Mouse (Mus musculus) gastrocnemius, postnatal 14 days (tissue): ENCODE measurements around the gene Nol7. TPM values are rescaled to one million over a fixed set of nuclear protein-coding genes. Genes with fewer than 3 reads are reported as not detected.

Source experiments
- DNase-seq: peaks from one replicate; pipeline ENCODE4 v3.0.0; 2021; ENCODE audit warnings: mixed read lengths
- intact Hi-C: fragments of 180-260 bp; cut with DNase I; formaldehyde crosslinking; loops from one replicate; pipeline ENCODE4 v1.15.1; 2025; ENCODE audit warnings: low total_unique reads
- total RNA-seq, 2 experiments: library from RNA; stranded (reverse); gene quantifications; 2 replicates each; pipeline ENCODE4 v1.2.3; 2021

Gene Nol7
- total RNA-seq, 2 experiments from 2014 or later, result 133 to 137 TPM

GRCm38 (mm10) chr13:43412311-43412710, 14.1 kb downstream of the Nol7 start:
- DNase-seq, result no peak
- intact Hi-C loops, result no loop called here

GRCm38 (mm10) chr13:43413611-43414010, 15.4 kb downstream of the Nol7 start:
- intact Hi-C loops, result no loop called here
- no peak for DNase-seq

GRCm38 (mm10) chr13:43415249-43415648, 17.1 kb downstream of the Nol7 start:
- intact Hi-C loops, result no loop called here

GRCm38 (mm10) chr13:43428436-43428835, 30.2 kb downstream of the Nol7 start:
- DNase-seq, result peak; percentile 6
- intact Hi-C loops, result loop anchor here (10.0 kb wide), 1 partner anchor 46 kb away; no protein-coding TSS in a partner anchor

More at GRCm38 (mm10) chr13:43415249-43415648, 17.1 kb downstream of the Nol7 start:
- DNase-seq, result no peak

GRCm38 (mm10) chr13:43433395-43433794, 35.2 kb downstream of the Nol7 start:
- intact Hi-C loops, result no loop called here
- no peak for DNase-seq

GRCm38 (mm10) chr13:43440376-43440775, 42.2 kb downstream of the Nol7 start:
- intact Hi-C loops, result no loop called here
- DNase-seq, result no peak

GRCm38 (mm10) chr13:43442551-43442950, 44.4 kb downstream of the Nol7 start:
- intact Hi-C loops, result no loop called here
- DNase-seq, result no peak

GRCm38 (mm10) chr13:43443706-43444105, 45.5 kb downstream of the Nol7 start:
- DNase-seq, result no peak
- intact Hi-C loops, result no loop called here

- DNase-seq, result no peak
- intact Hi-C loops, result no loop called here
Observed at GRCm38 (mm10) chr13:43444717-43445116, 46.5 kb downstream of the Nol7 start.

GRCm38 (mm10) chr13:43445754-43446153, 47.6 kb downstream of the Nol7 start:
- no peak for DNase-seq
- intact Hi-C loops, result no loop called here

- DNase-seq, result no peak
- intact Hi-C loops, result no loop called here
Observed at GRCm38 (mm10) chr13:43447721-43448120, 49.5 kb downstream of the Nol7 start.

- DNase-seq, result no peak
- intact Hi-C loops, result no loop called here
Observed at GRCm38 (mm10) chr13:43450686-43451085, 52.5 kb downstream of the Nol7 start.

GRCm38 (mm10) chr13:43452177-43452576, 54.0 kb downstream of the Nol7 start:
- intact Hi-C loops, result no loop called here
- no peak for DNase-seq

GRCm38 (mm10) chr13:43452843-43453605, 54.8 kb downstream of the Nol7 start:
- DNase-seq, result no peak
- intact Hi-C loops, result no loop called here

- no peak for DNase-seq
- intact Hi-C loops, result no loop called here
Observed at GRCm38 (mm10) chr13:43454431-43454830, 56.2 kb downstream of the Nol7 start.

Other genes with a start within 250 kb of the Nol7 start
- gene Tbc1d7, start 226.9 kb upstream of the Nol7 start, total RNA-seq, result 10 to 100 TPM; 22.6 to 26.3 TPM
- 1 to 10 TPM; 5.2 to 5.3 TPM for gene Gfod1, start 94.2 kb upstream of the Nol7 start, total RNA-seq
- gene Sirt5, start 32.9 kb upstream of the Nol7 start, total RNA-seq, result 10 to 100 TPM; 13.6 to 15.8 TPM
- gene Ranbp9, start 82.9 kb downstream of the Nol7 start, total RNA-seq, result 10 to 100 TPM; 33.5 to 36.1 TPM
- gene Mcur1, start 161.8 kb downstream of the Nol7 start, total RNA-seq, result 10 to 100 TPM; 21.1 to 21.8 TPM
- under 1 TPM; 0.18 to 0.27 TPM for gene Rnf182, start 217.3 kb downstream of the Nol7 start, total RNA-seq